Mouse (Mus musculus) right cerebral cortex, adult 2 months (tissue): ENCODE data around the gene Cyld.
"Not testable (repeated sequence)": the region's sequence is repeated elsewhere in the genome, so short reads cannot be mapped to it uniquely, and the experiment has no call there.

Experiments
- DNase-seq, 2 experiments: peaks; one replicate each; pipeline ENCODE4 v3.0.0; 2021 to 2022; ENCODE audit warnings: low spot score in 2 of 2

The Cyld gene

GRCm38 (mm10) chr8:88696721-88697641 is at the start of gene Cyld:
Gene Cyld, plus strand, starts transcription at chr8:88697028.
- peak; percentile 97 to 99 for DNase-seq

- DNase-seq = no peak
Observed at GRCm38 (mm10) chr8:88648322-88648721, 48.5 kb upstream of the Cyld start.

- no peak for DNase-seq
Observed at GRCm38 (mm10) chr8:88650016-88650708, 46.7 kb upstream of the Cyld start.

- DNase-seq = not testable (repeated sequence)
Observed at GRCm38 (mm10) chr8:88651122-88651521, 45.7 kb upstream of the Cyld start.

- DNase-seq = peak; percentile 66 to 75
Observed at GRCm38 (mm10) chr8:88655334-88655733, 41.5 kb upstream of the Cyld start.

- no peak for DNase-seq
Observed at GRCm38 (mm10) chr8:88659873-88660272, 37.0 kb upstream of the Cyld start.

GRCm38 (mm10) chr8:88662401-88662821 is 34.4 kb upstream of the Cyld start:
- no peak for DNase-seq

- DNase-seq = no peak
Observed at GRCm38 (mm10) chr8:88664121-88664520, 32.7 kb upstream of the Cyld start.

- no peak for DNase-seq
Observed at GRCm38 (mm10) chr8:88664947-88665346, 31.9 kb upstream of the Cyld start.

GRCm38 (mm10) chr8:88666435-88666834 is 30.4 kb upstream of the Cyld start:
- DNase-seq = no peak

GRCm38 (mm10) chr8:88668400-88669086 is 28.3 kb upstream of the Cyld start:
- peak; percentile 57 to 62 for DNase-seq

GRCm38 (mm10) chr8:88670782-88671181 is 26.0 kb upstream of the Cyld start:
- no peak for DNase-seq

GRCm38 (mm10) chr8:88671575-88671974 is 25.3 kb upstream of the Cyld start:
- peak in 1 of 2 experiments; percentile 24 for DNase-seq

- DNase-seq = no peak
Observed at GRCm38 (mm10) chr8:88673859-88674258, 23.0 kb upstream of the Cyld start.

GRCm38 (mm10) chr8:88675372-88676165 is 21.3 kb upstream of the Cyld start:
- peak in 1 of 2 experiments; percentile 29 for DNase-seq

- no peak for DNase-seq
Observed at GRCm38 (mm10) chr8:88677071-88677470, 19.8 kb upstream of the Cyld start.

GRCm38 (mm10) chr8:88680566-88680965 is 16.3 kb upstream of the Cyld start:
- peak in 1 of 2 experiments; percentile 50 for DNase-seq

GRCm38 (mm10) chr8:88681046-88681445 is 15.8 kb upstream of the Cyld start:
- DNase-seq = peak in 1 of 2 experiments; percentile 17

GRCm38 (mm10) chr8:88683656-88684289 is 13.1 kb upstream of the Cyld start:
- DNase-seq = no peak

- DNase-seq = no peak
Observed at GRCm38 (mm10) chr8:88686226-88686905, 10.5 kb upstream of the Cyld start.
